Mouse (Mus musculus): Measurements from ENCODE around the gene Prkaa2. TPM values are rescaled to one million over a fixed set of nuclear protein-coding genes. Genes with fewer than 3 reads are reported as not detected.

Prkaa2 gene
- 10 to 100 TPM; 75.4 to 83.6 TPM for total RNA-seq (2021)
- long read RNA-seq, experiment 1, full-length matches to known transcripts = 46 of 62 reads
- long read RNA-seq, experiment 1, partial matches to known transcripts = 2 of 62 reads
- long read RNA-seq, experiment 1, other reads (novel, unspliced or antisense) = 14 of 62 reads
- long read RNA-seq, experiment 2, full-length matches to known transcripts = 24 of 40 reads
- long read RNA-seq, experiment 2, partial matches to known transcripts = 2 of 40 reads
- long read RNA-seq, experiment 2, other reads (novel, unspliced or antisense) = 14 of 40 reads

DNA sequence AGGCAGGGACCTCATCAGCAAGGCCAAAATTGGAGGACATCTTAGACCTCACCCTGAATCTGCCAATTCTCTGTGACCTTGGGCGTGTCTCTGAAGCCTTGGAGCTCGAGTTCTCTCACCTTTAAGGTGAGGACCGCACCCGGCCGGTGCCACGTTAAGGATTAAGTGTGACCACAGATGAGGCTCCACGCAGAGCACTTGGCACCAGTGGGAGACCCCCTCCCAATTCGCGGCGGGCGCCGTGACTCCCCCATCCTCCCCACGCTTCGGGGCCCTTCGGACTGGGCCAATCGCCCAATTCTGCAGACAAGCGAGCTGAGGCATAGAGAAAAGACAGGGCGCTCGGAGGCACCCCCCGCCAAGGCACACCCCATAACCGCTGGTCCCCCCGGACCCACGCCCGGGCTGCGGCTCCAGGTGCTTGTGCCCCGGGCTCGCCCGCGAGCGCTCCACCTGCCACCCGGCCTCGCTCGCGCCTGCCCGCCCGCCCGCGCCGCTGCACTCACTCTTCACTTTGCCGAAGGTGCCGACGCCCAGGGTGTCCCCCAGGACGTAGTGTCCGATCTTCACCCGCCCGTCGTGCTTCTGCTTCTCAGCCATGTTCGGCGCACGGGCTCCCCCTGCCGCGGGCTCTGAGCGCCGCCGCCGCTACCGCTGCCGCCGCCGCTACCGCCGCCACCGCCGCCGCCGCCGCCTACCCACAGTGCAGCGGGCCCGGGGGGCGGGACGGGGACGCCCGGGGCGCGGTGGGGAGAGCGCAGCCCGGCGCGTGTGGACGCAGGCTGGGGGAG is at the start of gene Prkaa2:
Prkaa2 (minus strand) TSS at position 692 of the 791 bp plus-strand sequence.
- DNase-seq = peak; percentile 80

DNA sequence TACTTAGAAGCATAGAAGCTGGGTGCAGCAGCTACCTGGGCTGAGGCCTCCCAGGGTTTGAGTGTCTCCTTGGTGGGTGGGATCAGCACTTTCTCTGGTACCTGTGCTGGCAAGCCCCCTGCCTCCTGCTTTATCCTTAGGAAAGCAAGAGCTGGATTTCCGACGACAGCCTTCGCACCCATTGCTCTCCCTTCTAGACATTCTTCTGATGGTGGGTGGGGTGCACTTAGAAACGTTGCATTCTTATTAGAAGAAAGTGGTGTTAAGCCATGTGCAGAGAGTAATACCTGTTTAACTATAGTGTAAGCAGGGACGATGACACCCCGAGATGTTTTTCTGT is 49.8 kb upstream of the Prkaa2 start:
- DNase-seq = no peak

DNA sequence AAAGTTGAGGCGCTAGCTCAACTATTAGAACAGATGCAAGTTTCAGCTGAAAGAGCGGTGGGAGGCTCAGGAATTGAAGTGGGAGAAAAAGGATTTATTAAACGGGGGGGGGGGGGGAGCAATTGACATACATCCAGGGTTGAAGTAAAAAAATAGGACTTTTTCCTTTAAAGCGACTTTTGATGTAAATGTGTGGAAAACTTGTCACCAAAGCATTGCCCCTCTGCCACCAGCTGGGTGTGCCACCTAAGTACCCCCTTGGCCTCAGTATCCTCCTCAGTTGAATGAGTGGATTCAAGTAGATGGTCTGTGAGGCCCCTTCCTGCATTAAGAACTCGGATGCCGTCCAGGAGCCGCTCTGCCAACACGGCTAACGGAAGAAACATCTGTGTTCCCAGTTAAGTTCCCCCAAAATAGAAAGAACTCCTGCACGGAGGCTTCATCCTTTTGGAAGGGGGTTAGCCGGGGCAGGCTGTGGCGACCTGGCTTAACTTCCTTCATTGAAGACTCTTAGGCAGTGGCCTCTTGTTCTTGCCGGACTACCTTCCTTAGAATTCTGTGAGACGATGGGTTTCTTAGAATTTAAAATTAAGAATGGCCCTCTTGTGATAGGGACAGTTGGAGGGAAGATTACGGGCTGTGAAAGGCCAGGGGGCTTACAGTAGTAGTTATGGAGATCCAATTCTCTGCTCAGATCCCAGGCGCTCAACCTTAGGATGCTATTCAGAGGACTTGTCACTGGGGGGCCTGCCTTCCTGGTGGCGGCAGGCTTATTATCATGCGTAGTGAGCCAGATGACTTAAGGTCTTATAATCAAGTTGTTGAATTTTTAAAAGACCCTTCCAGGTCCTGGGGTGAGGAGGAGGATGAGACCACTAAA is 49.2 kb upstream of the Prkaa2 start:
- DNase-seq = peak; percentile 39

DNA sequence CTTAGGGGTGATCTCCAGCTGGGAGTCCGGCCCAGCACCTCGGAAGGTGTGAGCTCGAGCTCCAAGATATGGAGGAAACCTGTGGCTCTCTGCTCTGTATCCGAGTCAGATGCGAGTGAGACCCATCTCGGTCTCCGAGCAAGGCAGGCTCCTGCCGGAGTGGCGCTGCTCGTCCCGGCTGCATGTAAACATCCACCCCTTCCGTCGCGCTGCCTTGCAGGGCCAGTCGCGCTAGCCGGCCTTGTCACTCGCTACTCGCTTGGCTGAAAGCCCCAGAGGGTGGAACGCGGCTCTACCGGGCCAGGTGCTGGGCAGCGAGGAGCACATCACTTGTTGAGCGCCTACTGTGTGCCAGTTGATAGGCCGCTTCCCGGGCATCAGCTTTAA is 48.5 kb upstream of the Prkaa2 start:
- DNase-seq = peak; percentile 79

DNA sequence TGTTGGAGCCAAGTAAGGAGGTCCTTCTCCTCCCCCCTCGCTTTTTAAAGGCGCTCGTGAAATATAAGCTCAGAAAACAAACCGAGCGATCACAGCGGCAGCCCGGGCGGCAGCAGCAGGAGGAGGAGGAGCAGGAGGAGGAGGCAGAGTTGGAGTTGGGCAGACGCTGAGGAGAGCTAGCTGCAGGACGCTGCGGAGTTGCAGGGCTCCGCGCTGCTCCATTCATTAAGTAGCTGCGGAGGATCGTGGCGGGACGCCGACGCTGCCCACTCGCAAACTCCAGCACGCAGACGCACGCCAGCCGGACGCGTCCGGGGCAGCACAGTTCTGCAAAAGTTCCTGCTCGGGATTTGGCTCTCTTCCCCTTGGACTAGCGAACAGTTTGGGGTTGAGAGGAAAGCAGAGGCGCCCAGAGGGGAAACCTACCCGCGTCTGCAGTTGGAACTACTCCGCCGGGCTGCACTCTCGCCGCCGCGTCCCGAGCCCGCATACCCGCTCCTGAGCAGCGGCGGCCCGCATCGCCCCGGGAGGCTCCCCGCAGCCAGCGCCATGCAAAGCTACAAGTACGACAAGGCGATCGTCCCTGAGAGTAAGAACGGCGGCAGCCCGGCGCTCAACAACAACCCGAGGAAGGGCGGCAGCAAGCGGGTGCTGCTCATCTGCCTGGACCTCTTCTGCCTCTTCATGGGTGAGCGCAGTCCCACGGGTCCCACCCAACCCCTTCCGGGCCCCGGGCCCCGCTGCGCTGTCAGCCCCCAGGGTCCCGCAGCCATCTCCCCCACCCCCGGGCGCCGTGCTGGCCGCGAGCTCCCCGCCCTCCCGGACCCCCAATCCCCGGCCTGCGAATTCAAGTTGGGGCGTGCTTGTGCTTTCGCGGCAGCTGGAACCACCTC is 47.8 kb upstream of the Prkaa2 start, which contains the start of gene Plpp3:
Plpp3 (plus strand) TSS at position 72 of the 893 bp plus-strand sequence.
- DNase-seq = peak; percentile 76

DNA sequence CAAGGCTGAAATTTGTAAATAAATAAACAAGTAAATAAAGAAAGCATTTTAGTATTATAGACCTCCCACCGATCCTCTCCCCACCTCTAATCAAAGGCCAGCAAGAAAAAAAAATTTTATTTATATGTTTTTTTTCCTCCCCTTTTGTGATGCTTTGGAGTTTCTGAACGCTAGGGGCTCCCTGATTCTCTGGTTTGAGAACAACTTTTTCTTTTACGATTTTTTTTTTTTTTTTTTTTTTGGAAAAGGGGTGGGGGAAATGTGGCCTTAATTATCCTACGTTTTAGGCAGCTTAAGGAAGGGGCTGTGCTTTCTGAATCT is 47.2 kb upstream of the Prkaa2 start:
- no peak for DNase-seq

DNA sequence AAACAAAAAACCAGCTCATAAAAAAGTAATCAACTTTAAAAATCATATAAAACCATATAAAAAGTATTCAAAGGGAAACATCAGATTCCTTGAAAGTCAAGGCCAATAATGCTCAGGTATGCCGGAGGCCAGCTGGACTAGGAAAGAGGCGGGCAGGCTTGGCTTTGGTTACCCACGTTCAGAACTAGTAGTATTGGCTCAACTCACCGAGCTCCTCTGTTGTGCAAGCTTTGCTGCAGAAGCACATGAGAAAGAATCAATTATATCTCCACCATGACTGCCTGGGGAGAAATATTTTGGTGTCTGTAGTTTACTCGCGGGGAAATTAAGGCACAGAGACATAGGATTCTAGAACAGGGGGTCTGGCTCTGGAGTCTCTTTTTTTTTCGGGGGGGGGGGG is 46.6 kb upstream of the Prkaa2 start:
- DNase-seq = no peak

DNA sequence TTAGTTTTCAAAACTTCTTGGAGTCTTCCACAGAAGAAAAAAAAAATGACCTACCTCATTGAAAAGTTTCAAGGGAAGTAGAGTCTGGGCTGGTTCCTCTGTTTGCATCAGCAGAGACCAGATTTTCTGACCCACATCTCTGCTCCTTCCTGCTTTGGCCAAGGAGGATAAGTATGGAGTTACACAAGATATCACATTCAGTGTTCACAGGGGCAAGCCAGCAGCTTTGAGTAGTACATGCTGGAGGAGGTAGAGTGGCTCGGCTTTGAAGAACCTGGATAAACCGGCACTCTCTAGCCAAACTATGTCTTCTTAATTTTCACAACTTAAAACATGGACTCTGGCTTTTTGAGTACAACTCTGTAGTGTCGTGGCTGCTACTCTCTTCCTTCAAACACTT is 43.5 kb upstream of the Prkaa2 start:
- no peak for DNase-seq

DNA sequence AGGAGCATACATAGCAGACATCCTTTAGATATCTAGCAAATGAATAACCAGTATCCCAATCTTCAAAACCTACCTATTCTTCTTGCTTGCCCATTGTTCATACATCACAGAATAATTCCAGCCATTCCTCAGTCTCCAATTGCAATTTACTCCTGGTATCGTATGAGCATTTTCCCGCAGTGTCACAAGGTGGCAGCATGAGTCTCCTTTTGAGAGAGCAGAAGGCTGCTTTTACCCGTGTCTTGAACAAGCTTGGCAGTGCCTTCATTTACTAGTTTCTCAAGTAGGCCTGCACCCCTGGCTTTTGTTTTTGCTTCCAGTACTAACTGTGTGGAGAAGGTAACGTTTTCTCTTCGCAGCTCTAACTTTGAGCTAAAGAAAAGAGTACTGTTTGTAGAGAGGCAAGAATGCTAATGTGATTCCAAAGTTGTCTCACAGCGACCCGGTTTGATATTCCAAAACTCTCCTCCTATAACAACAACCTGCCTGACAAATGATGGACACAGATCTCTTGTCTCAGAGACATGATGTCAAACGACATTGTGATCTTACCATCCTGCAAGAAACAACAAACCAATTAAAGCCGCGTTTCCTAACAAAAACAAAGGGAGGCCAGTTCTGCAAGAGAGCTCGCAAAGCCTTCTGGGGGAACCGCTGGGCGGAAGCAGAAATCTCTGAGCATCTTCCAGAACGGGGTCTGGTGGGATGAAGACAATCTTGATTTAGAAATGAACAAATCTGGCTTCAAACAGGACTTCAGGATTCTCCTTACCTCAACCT is 42.4 kb upstream of the Prkaa2 start:
- peak; percentile 65 for DNase-seq

DNA sequence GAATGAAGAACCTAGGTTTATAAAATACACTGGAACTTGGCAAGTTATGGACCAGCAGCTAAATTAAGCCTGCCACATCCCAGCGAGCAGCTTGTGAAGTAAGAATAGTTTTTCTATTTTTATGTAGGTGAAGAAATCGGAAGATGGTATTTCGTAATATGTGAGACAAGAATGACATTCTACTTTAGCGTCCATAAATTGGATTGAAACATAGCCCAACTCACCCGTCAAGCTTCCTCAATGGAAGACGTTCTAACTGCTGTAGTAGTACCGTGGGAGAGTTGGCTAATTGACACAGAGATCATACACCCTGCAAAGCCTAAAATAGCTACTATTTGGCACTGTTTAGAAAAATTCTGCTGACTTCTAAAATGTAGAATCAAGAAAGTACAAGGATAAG is 39.8 kb upstream of the Prkaa2 start:
- DNase-seq = no peak

DNA sequence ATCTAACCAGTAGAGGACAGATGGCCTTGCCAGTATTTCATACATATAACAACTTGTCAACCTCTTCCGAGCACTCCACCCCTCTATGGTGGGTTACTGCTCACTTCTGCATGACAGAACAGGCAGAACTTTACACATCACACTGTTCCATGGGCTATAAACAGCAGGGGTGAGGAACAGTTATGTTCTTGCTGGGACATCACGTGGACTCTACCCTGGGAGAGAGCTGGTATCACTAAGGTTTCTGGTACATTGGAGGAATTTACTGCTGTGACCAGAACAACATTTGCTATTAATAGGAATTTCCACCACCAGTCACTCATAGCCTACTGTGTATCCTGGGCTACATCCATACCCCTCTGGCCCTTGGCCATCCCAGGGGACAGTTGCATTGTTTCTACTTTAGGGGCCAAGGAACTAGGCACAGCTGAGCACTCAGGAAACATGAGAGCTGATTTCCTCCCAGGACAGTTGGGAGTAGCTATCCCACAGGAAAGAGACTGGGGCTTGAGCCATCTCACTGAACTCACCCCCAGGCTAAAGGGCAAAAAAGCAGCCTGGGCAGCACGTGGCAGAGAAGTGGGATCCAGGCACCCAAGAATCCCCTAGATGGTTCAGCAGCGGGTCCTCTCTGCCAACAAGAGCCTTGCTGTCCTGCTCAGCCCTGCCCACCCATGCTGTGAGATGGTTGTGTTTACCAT is 23.8 kb upstream of the Prkaa2 start:
- no peak for DNase-seq

DNA sequence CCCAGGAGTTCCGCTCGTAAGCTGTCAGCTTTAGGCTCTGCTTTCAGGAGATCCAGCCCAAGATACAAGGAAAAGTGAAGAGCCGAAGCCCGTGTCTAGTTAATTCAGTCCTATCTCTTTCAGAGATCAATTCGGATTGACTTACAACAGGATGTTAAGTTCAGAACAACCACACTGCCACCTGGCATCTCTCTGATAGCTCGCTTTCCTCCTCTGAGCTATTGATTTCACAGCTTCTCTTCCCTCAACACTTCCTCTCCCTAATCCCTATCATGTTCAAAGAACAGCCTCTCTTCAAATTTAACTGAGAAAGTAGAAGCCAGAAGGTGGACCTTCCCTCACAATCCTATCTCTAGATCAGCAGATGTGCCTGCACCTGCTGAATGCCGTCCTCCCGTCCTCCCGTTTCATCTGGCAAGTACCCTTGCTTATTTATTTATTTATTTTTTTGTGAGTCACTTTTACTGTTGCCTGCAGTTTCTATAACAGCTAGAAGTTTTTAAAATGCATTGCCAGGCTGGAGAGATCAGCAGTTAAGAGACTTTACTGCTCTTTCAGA is 22.1 kb upstream of the Prkaa2 start:
- no peak for DNase-seq

DNA sequence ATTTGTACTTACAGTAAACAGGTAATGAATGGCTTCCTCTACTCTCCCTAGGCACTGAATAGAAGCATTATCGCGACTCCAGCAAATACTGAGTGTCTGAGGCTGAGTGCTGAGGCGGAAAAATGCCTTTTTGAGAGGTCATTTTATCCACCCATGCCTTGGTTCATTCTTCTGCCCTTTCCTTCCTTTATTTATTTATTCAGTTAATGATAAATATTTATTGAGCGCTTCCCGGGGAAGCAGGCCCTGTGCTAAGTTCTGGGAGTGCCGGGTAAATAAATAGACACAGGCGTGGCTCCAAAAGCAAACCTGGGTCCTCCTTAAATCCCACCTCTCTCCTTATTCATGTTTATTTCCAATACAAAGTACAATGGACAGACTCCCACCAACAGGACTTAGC is 19.5 kb upstream of the Prkaa2 start:
- DNase-seq = no peak

DNA sequence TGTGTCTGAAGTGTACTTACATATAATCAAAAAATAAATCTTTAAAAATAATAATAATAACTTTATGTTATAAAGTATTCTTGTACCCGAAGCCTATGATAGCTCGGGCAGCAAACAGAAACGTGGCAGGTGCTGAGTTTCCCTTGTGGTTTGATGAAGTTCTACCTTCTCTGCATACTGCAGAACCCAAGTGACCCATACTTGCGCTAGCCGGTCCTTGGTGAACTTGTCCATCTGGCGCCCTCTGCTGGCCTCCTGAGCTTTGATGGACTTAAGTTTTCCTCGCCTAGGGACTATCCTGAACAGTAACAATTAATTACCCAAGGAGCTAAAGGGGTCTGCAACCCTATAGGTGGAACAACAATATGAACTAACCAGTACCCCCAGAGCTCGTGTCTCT is 12.7 kb upstream of the Prkaa2 start:
- DNase-seq = peak; percentile 72

DNA sequence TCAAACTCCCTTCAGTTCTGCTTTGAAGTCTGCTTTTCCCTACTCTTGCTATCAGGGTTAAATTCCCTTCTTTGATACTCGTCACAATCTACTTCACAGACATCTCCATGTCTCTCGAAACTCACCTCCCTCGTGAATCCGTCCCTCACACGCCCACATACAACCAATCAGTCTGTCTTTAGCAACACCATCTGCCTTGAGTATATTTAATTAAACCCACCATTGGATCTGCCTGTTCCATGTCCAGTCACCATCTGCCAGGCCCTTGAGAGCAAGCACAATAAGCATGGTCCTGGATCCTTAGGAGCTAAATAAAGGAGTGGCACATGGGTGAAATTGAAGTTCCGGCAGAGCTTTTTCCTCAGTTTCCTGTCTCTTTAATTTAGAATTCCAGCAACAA is 11.4 kb upstream of the Prkaa2 start:
- DNase-seq = no peak

DNA sequence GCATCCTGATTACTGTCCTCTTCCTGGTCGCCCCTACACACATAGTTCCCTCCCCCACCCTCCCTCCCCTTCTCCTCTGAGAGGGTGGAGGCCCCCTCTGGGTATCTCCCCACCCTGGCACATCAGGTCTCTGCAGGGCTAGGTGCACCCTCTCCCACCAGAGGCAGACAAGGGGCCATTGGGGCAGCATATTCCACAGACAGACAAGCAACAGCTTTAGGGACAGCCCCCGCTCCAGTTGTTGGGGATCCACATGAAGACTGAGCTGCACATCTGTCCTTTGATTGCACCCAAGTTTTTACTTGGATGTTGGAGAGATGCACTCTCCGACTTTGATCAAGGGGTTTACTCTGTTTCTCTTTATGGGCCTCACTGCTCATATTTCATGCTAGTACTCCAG is 3.8 kb upstream of the Prkaa2 start:
- no peak for DNase-seq

DNA sequence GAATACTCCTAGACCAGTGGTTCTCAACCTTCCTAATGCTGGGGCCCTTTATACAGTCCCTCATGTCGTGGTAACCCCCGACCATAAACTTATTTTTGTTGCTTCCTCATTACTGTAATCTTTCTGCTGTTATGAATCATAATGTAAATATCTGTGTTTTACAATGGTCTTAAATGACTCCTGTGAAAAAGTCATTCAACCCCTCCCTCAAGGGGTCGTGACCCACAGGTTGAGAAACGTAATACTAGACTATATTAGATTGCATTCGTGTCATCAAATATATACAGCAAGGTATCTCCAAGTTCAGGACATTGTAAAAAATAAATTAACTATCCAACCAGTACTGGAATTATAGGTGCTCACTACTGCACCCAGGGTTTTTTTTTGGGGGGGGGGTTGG is 3.4 kb upstream of the Prkaa2 start:
- no peak for DNase-seq

DNA sequence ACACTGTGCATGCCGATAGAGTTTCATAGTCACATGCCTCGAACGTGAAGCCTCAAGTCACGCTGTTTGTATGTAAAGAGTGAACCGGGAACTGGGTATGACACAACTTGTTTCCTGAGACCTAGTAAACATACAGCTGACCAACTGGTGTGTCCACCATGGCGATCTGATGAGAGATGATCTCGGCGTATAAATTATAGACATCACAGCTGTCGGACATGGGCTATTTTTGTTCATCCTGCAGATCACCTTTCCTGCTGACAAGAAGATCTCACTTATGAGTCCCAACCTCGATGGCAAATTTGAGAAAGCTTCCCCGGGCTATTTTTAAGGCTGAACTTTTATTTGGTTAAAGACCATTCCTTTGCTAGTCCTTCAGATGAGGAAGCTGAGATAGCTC is 2.1 kb upstream of the Prkaa2 start:
- no peak for DNase-seq

DNA sequence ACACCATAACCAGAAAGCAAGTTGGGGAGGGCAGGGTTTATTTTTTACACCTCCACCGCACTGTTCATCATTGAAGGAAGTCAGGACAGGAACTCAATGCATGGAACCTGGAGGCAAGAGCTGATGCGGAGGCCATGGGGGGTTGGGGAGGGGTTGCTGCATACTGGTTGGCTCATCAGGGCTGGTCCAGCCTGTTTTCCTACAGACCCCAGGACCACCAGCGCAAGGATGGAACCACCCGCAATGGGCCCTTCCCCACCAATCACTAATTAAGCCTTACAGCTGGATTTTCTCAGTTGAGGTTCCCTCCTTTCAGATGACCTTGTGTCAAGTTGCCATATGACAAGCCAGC is 970 bp upstream of the Prkaa2 start:
- DNase-seq = no peak

DNA sequence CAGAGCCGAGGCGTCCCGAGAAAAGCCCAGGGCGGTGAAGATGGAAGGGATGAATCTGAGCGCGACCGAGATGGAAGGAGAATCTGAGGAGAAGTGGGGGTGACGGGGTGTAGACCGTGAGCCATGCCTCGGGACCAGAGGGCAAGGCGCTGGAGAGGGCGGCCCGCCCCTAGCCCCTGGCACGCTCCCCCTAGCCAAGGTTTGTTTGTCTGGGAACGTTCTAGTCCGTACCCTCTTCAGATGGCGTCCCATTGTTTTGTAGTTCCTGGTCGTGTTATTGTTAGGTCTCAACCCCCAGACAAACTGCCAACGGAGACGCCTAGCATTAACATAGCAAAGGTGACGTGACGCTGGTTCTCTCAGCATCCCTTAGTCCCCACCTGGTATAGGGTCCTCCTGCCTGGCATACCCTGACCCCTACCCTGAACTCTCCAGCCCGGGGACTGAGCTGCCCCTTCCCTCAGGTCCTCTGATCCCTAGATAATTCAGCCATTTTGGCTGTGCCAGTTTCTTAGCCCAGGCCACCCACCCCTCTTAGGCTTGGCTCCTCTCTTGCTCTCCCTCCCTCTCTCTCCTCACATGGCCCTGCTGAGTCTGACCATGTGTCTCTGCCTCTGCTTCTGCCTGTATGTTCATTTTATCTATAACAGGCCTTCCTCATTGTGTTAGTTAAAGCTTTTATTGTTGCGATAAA is 447 bp upstream of the Prkaa2 start:
- DNase-seq = peak; percentile 20
